Mouse (Mus musculus) gastrocnemius, postnatal 4 days (tissue): ENCODE results near the gene Capn10. TPM values are rescaled to one million over a fixed set of nuclear protein-coding genes. Genes with fewer than 3 reads are reported as not detected.

ENCODE experiments used
- DNase-seq, 2 experiments: peaks; one replicate each; pipeline ENCODE4 v3.0.0; 2021 to 2022; ENCODE audit warnings: low spot score in 2 of 2, mixed read lengths in 2 of 2
- total RNA-seq, 2 experiments: library from RNA; stranded (reverse); gene quantifications; 2 replicates each; pipeline ENCODE4 v1.2.3; 2021

The Capn10 gene
- total RNA-seq, 2 experiments from 2014 or later: 12.6 to 13.8 TPM

- no peak for DNase-seq
Measured at GRCm38 (mm10) chr1:92971879-92972795, 38.0 kb downstream of the Capn10 start.

GRCm38 (mm10) chr1:92972854-92973253 is 38.7 kb downstream of the Capn10 start:
- DNase-seq: peak; percentile 16 to 58

DNA sequence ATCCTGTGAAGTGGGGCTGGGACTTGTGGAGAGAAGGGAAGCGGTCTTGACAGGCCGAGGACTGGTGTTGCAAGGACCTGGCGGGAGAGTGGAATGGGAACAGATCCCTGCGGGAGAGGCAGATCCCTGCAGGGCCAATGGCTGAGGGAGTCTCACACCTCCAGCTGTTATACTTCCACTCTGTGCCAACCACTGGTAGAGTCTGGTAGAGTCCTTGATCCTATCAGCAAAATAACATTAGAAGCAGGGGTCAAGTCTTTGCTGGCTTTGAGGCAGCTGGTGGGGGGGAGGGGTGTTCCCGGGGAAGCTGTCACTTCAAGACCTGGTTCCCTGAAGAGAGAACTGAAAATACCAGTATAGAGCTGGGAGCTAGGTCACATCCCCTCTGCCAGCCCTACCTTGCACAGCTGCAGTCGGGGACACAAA is 42.0 kb downstream of the Capn10 start:
- DNase-seq: no peak

- no peak for DNase-seq
Measured at GRCm38 (mm10) chr1:92978645-92979044, 44.5 kb downstream of the Capn10 start.

DNA sequence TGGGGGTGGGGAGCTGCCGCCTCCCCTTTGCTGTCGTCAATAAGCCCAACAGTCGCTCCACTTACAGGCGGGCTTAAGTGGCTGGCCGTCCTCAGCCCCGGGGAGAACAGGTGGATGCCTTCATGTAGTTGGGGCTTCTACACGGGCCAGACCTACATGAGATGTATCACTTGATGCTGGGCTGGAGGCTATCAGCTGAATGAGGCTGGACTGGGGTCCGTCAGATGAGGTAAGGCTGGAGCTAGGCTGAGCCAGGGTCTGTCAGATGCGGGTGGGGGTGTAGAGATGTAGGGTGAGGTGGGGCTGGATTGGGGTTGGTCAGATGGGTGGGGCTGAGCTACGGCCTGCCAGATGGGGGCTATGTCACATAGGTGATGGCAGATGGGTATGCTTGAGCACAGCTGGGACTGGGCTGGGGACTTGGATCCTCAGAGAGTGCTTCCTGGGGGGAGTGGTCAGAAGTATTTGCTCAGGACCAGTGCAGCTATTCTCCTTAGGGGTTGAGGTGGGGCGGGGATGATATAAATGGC is 45.0 kb downstream of the Capn10 start:
- no peak for DNase-seq

DNA sequence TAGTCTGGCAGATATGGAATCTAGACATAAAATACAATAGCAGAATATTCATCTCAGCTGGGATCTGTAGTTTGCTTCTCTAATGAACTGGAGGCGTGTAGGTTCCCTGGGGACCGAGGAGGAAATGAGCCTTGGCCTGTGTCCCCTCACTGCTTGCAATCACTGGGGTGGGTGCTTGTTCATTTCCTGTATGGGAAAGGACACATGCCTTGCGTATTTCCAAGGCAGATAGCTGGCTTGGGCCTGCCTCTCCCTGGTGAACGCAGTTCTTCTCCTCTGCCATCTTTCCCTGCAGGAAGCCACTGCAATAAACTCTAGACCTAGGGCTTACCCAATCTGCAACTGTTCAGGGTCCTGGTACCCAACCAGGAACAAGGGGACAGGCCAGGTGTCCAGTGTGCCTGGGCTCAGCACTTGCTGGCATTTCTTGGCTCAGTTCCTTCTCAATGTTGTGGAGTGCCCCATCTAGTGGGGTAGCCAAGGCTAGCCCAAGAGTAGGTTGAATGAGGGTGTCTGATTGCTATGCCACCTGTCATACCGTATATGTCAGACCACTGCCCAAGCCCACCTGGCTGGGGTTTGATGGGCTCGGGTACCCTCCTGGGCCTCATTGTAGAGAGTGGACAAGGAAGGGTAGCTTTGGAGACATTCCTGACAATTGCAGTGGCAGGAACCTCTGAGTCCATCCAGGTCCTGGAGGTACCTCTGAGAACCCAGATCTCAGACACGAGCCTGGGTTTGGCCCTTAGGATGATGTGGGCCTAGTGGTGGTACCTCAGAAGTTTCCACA is 47.1 kb downstream of the Capn10 start:
- no peak for DNase-seq

GRCm38 (mm10) chr1:92982931-92983605 is 48.9 kb downstream of the Capn10 start:
- peak in 1 of 2 experiments; percentile 16 for DNase-seq

- peak in 1 of 2 experiments; percentile 11 for DNase-seq
Measured at GRCm38 (mm10) chr1:92984999-92985398, 50.8 kb downstream of the Capn10 start.

DNA sequence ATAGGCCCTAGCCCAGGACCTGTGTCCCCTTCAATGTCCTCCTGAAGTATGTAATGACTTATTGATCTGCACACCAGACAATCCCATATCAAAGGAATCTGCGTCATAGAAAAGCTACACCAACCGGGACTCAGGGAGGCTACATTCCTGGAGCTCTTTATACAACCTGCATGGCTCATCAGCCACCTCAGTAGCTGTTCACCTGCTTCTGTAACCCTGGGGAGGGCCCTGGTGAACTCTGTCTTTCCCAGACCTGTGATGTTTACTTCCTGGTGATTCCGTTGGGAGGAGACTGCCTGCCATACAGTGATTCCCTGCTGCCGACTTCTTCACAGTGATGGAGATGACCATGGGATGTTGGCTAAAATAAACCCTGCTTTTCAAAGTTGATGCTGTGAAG is 54.7 kb downstream of the Capn10 start:
- no peak for DNase-seq

GRCm38 (mm10) chr1:92989891-92990290 is 55.7 kb downstream of the Capn10 start:
- DNase-seq: no peak

DNA sequence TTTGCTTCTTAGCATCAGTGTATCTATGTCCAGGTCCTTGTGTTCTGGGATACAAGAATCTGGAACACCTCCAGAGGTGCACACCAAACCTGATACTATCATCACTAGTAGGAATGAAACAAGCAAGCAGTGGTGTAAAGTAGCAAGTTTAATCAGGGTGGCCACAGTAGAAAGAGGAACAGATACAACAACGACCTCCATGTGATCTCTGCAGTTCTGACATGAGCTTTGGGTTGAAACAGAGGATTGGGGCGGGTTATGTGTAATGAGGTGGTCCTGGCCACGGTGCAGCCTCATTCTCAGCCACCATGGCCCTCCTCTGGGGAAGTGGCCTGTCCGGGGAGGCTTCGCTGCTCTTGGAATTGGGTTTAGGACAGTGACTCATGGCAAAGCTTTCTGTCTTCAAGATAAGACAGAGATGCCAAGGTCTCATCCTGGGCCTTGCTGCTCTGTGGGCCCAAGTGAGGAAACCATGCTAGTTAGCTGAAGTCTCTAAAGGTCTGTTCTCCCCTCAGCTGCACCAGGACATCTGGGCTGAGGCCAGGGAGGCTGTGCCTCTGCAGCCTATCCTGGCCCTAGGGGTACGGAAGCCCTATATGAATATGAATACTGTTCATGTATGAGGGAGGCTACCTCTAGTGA is 58.2 kb downstream of the Capn10 start:
- DNase-seq: no peak

- no peak for DNase-seq
Measured at GRCm38 (mm10) chr1:92992880-92993279, 58.7 kb downstream of the Capn10 start.

Other genes starting within 250 kb of the Capn10 start
- 100 to 1,000 TPM; 238 to 250 TPM for gene Gpc1, start 102.7 kb upstream of the Capn10 start, total RNA-seq
- under 1 TPM; 0.52 to 0.70 TPM for gene Ankmy1, start 31.5 kb upstream of the Capn10 start, total RNA-seq
- 10 to 100 TPM; 22.2 to 23.1 TPM for gene Dusp28, start 27.4 kb upstream of the Capn10 start, total RNA-seq
- 10 to 100 TPM; 63.6 to 65.5 TPM for gene Rnpepl1, start 23.6 kb upstream of the Capn10 start, total RNA-seq
- under 1 TPM; 0.13 to 0.66 TPM for gene Gpr35, start 16.5 kb downstream of the Capn10 start, total RNA-seq
- not detected for gene Aqp12, start 72.0 kb downstream of the Capn10 start, total RNA-seq
- gene Kif1a, start 167.6 kb downstream of the Capn10 start, total RNA-seq: 1 to 10 TPM; 6.3 to 6.9 TPM
- under 1 TPM in 1 of 2 experiments, not detected in 1; 0.78 TPM for gene Agxt, start 200.9 kb downstream of the Capn10 start, total RNA-seq
- gene 2310007B03Rik, start 226.6 kb downstream of the Capn10 start, total RNA-seq: not detected
- gene Crocc2, start 234.3 kb downstream of the Capn10 start, total RNA-seq: not detected